Mouse (Mus musculus) intestine, postnatal 0 days (tissue): ENCODE measurements around the gene Eif3l. TPM values are rescaled to one million over a fixed set of nuclear protein-coding genes. Genes with fewer than 3 reads are reported as not detected.
"Not testable (repeated sequence)": the region's sequence is repeated elsewhere in the genome, so short reads cannot be mapped to it uniquely, and the experiment has no call there.

Experiments
- ATAC-seq: fragments of 200-750 bp; cut with Nextera tagmentation; 2 replicates; pipeline ENCODE4 v1.8.0; 2017; ENCODE audit warnings: mild to moderate bottlenecking, moderate TSS enrichment, moderate library complexity
- H3K27ac ChIP-seq: fragments of 300-500 bp; sonication (generic); 2 replicates; pipeline ENCODE4 v1.5.1; 2014; ENCODE audit warnings: mild to moderate bottlenecking, low read depth, low read length, moderate library complexity
- H3K27me3 ChIP-seq: fragments of 300-500 bp; sonication (generic); replicated peaks from 2 replicates; pipeline ENCODE4 v1.6.1; 2014; ENCODE audit warnings: low read length, mixed read lengths; ENCODE audit not compliant: control insufficient read depth, insufficient read depth
- H3K36me3 ChIP-seq: fragments of 300-500 bp; sonication (generic); 2 replicates; pipeline ENCODE4 v1.6.1; 2014; ENCODE audit warnings: mild to moderate bottlenecking, moderate library complexity; ENCODE audit not compliant: control insufficient read depth, insufficient read depth
- H3K4me1 ChIP-seq: fragments of 300-500 bp; sonication (generic); replicated peaks from 2 replicates; pipeline ENCODE4 v1.6.1; 2014; ENCODE audit warnings: antibody characterized with exemption, low read length, mixed read lengths; ENCODE audit not compliant: control insufficient read depth, insufficient read depth
- H3K4me2 ChIP-seq: fragments of 300-500 bp; sonication (generic); replicated peaks from 2 replicates; pipeline ENCODE4 v1.6.1; 2014; ENCODE audit warnings: low read depth, mild to moderate bottlenecking, moderate library complexity
- H3K4me3 ChIP-seq: fragments of 300-500 bp; sonication (generic); 2 replicates; pipeline ENCODE4 v1.5.1; 2014; ENCODE audit warnings: low read depth, low read length
- H3K9ac ChIP-seq: fragments of 300-500 bp; sonication (generic); 2 replicates; pipeline ENCODE4 v1.6.1; 2014; ENCODE audit warnings: mild to moderate bottlenecking, low read depth, low read length
- H3K9me3 ChIP-seq: fragments of 300-500 bp; sonication (generic); 2 replicates; pipeline ENCODE4 v1.6.1; 2016; ENCODE audit warnings: mixed run types; ENCODE audit not compliant: control insufficient read depth
- CTCF ChIP-seq: sonication (generic); IDR thresholded peaks from 2 replicates; pipeline ENCODE4 v1.5.1; 2016; ENCODE audit warnings: low read depth, mild to moderate bottlenecking, control low read depth, antibody characterized with exemption, moderate library complexity
- WGBS: fragments of 180-500 bp; shearing (Covaris S2); extraction: QIAGEN DNeasy Blood & Tissue Kit; methylation state at CpG from one replicate; pipeline ENCODE4 v1.1.7; 2014; 5-methylcytosine and 5-hydroxymethylcytosine counted together
- polyA plus RNA-seq: library from polyadenylated mRNA; unstranded; fragments of >200 nt; fragmentation: Nextera tagmentation; extraction: Ambion mirVana; gene quantifications from 2 replicates; pipeline ENCODE4 v1.2.1, GENCODE M21; 2015

Gene Eif3l
- polyA plus RNA-seq, 1 experiment from 2014 or later: 97.0 TPM

DNA sequence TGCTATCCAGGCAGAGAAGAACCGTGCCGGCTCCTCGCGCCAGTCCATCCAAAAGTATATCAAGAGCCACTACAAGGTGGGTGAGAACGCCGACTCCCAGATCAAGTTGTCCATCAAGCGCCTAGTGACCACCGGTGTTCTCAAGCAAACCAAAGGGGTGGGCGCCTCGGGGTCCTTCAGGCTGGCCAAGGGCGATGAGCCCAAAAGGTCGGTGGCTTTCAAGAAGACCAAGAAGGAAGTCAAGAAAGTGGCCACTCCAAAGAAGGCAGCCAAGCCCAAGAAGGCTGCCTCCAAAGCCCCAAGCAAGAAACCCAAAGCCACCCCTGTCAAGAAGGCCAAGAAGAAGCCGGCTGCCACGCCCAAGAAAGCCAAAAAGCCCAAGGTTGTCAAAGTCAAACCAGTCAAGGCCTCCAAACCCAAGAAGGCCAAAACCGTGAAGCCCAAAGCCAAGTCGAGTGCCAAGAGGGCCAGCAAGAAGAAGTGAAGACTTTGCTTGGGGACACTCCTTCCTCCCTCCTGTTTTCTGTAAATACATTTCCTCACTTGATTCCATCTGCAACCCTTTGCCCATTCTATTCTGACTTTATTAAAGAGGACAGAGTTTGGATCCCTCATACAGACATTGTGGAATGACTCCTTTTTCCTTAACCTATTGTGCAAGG is 46.0 kb upstream of the Eif3l start:
- Histone ChIP-seq H3K4me2 (peak overlapping the region; percentile 75), H3K27me3 (no peaks in the 10 kb centered on the region), H3K4me3 (peak overlapping the region; percentile 84), H3K9ac (peak overlapping the region; percentile 98), H3K4me1 (0 out of 2 replicates have a peak, but pooled peaks cover 2% of the 10 kb centered on the region), H3K27ac (peak overlapping the region; percentile 98), H3K9me3 (no peaks in the 10 kb centered on the region), H3K36me3 (peaks cover 3% of the 10 kb centered on the region; the same call in 1 of the 2 replicates)
- WGBS: 8% methylated on average over 16 of the region's 16 CpGs
- no peak for TF ChIP-seq CTCF
- ATAC-seq: no peak

GRCm38 (mm10) chr15:79029519-79030241 is 45.3 kb upstream of the Eif3l start:
- TF ChIP-seq CTCF: no peak
- no peaks in the 10 kb centered on the region for H3K27me3 ChIP-seq
- H3K9me3 ChIP-seq: no peaks in the 10 kb centered on the region
- peak overlapping the region; percentile 46; the same call in 1 of the 2 replicates for H3K27ac ChIP-seq
- 1% methylated on average over 11 of the region's 11 CpGs for WGBS
- H3K36me3 ChIP-seq: peaks cover 9% of the 10 kb centered on the region; the same call in 1 of the 2 replicates
- no peak for ATAC-seq
- peak overlapping the region; percentile 75 for H3K4me2 ChIP-seq
- H3K4me3 ChIP-seq: peak overlapping the region; percentile 84
- 0 out of 2 replicates have a peak, but pooled peaks cover 2% of the 10 kb centered on the region for H3K4me1 ChIP-seq
- H3K9ac ChIP-seq: peak overlapping the region; percentile 98

GRCm38 (mm10) chr15:79030551-79031435 is 44.2 kb upstream of the Eif3l start:
- Histone ChIP-seq H3K4me2 (peak overlapping the region; percentile 75), H3K4me1 (0 out of 2 replicates have a peak, but pooled peaks cover 2% of the 10 kb centered on the region), H3K9me3 (no peaks in the 10 kb centered on the region), H3K27me3 (no peaks in the 10 kb centered on the region), H3K4me3 (peak overlapping the region; percentile 84), H3K36me3 (peaks cover 10% of the 10 kb centered on the region; the same call in 1 of the 2 replicates), H3K27ac (peak overlapping the region; percentile 41; the same call in 1 of the 2 replicates), H3K9ac (peak overlapping the region; percentile 98)
- peak; percentile 75 for ATAC-seq
- under 1% methylated on average over 52 of the region's 52 CpGs for WGBS
- TF ChIP-seq CTCF: peak; percentile 24

- H3K4me3 ChIP-seq, H3K9ac ChIP-seq, H3K27ac ChIP-seq, ATAC-seq, H3K27me3 ChIP-seq, H3K4me1 ChIP-seq, H3K9me3 ChIP-seq: not testable (repeated sequence)
- peak overlapping the region; percentile 75 for H3K4me2 ChIP-seq
- 67% methylated on average over 5 of the region's 5 CpGs for WGBS
- H3K36me3 ChIP-seq: peaks cover 21% of the 10 kb centered on the region
These were observed 43.1 kb upstream of the Eif3l start for GRCm38 (mm10) chr15:79031908-79032307.

DNA sequence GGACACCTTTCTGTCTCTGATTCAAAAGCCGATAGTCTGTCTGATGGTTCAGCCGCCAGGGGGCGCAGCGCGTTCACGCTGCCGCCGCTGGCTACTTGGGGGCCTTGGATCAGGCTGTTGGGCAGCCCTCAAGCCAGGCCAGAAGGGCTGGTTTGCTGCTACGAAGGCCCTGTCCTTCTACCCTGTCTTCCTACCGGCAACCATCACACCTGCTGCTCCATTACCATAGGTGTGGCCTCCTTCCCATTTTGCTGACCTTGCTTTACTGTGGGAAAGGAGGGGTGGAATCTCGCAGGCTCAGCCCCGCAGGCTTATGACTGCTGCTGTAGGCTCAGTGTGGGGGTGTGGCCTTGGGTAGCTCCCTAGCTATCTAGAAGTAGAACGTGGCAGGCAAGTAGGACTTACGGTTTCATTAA is 37.1 kb upstream of the Eif3l start:
- Histone ChIP-seq H3K27me3 (peaks cover 12% of the 10 kb centered on the region; the same call in 1 of the 2 replicates), H3K4me3 (no peak overlapping the region), H3K27ac (peak overlapping the region; percentile 5; the same call in 1 of the 2 replicates), H3K9ac (no peak overlapping the region), H3K9me3 (no peaks in the 10 kb centered on the region), H3K36me3 (peaks cover 27% of the 10 kb centered on the region), H3K4me1 (0 out of 2 replicates have a peak, but pooled peaks cover 3% of the 10 kb centered on the region), H3K4me2 (peak overlapping the region; percentile 35)
- TF ChIP-seq CTCF: peak; percentile 91
- WGBS: 6% methylated on average over 14 of the region's 14 CpGs
- ATAC-seq: peak; percentile 46
